Comparison of ENCODE assay signal across 8 mouse cellular contexts in genomic region chr16:38399531-38400231, GRCm38 (mm10). TPM values are rescaled to one million over a fixed set of nuclear protein-coding genes. Genes with fewer than 3 reads are reported as not detected.
DNase-seq lines count a peak whose midpoint lies in the region; ATAC-seq and TF ChIP-seq lines count a peak whose summit lies in the region.

No protein-coding gene starts in this region.

- peak overlapping the region; percentile 52 for H3K4me2 ChIP-seq in hindbrain, embryonic 11.5 days (replicated peaks; ENCODE audit: low read depth, low read length)

- ATAC-seq in hindbrain, embryonic 11.5 days (ENCODE audit: low FRiP score) = peak; percentile 81

- WGBS in hindbrain, embryonic 11.5 days = 11% methylated on average over 17 of the region's 17 CpGs

- H3K27me3 ChIP-seq in hindbrain, embryonic 11.5 days (ENCODE audit: control insufficient read depth, insufficient read depth, low read length) = no peaks in the 10 kb centered on the region

- TF ChIP-seq POLR2A in brain, embryonic 14.5 days (IDR thresholded peaks at IDR 0.05; ENCODE audit: borderline replicate concordance, extremely low read depth, insufficient read depth, insufficient read length, poor library complexity, severe bottlenecking) = no peak

- TF ChIP-seq CTCF in brain, embryonic 14.5 days (IDR thresholded peaks at IDR 0.05; ENCODE audit: borderline replicate concordance, extremely low read depth, insufficient read depth, insufficient read length) = no peak

- H3K9me3 ChIP-seq in hindbrain, embryonic 11.5 days (ENCODE audit: control insufficient read depth, low read length) = no peaks in the 10 kb centered on the region

- H3K27ac ChIP-seq in hindbrain, embryonic 11.5 days (ENCODE audit: low read depth, low read length) = peak overlapping the region; percentile 42; the same call in 1 of the 2 replicates

- H3K4me3 ChIP-seq in hindbrain, embryonic 11.5 days (ENCODE audit: low read depth, low read length) = peak overlapping the region; percentile 25

- peaks cover 3% of the 10 kb centered on the region; the same call in 1 of the 2 replicates for H3K4me1 ChIP-seq in hindbrain, embryonic 11.5 days (replicated peaks; ENCODE audit: control insufficient read depth, insufficient read depth, low read length)

- H3K36me3 ChIP-seq in hindbrain, embryonic 11.5 days (ENCODE audit: control insufficient read depth, insufficient read depth, low read length) = no peaks in the 10 kb centered on the region

- H3K9ac ChIP-seq in hindbrain, embryonic 11.5 days (ENCODE audit: low read depth, low read length) = peak overlapping the region; percentile 64

- peak; percentile 40 for DNase-seq in ES-CJ7 (ENCODE audit: low read depth, low spot score)
- peak; percentile 91 for DNase-seq in brain, embryonic 14.5 days (ENCODE audit: low read depth)
- peak; percentile 38 for DNase-seq in frontal cortex, postnatal 14 days (ENCODE audit: low spot score in 2 of 2)
- DNase-seq in hindbrain, embryonic 11.5 days (ENCODE audit: low spot score) = peak; percentile 58
- peak; percentile 11 to 12 for DNase-seq in layer of hippocampus, postnatal 25 days (ENCODE audit: extremely low spot score in 1 of 2, low spot score in 1 of 2)
- DNase-seq in lung, postnatal 36 days = peak; percentile 73
- peak; percentile 6 for DNase-seq in retina, adult 2 months (ENCODE audit: low read depth, low spot score)
- peak; percentile 70 for DNase-seq in thymus, postnatal 4 days

RNA-seq across cellular contexts. Expression of gene Pla1a, which starts 33.3 kb away (rescaled TPM):
- 0.25 and 0.37 TPM in 2 replicates for polyA plus RNA-seq in brain, embryonic 14.5 days (2012; rRNA removed)
- polyA plus RNA-seq in hindbrain, embryonic 11.5 days (2014; fragmentation: Nextera tagmentation; extraction: Ambion mirVana) = 0.14 and 0.28 TPM in 2 replicates
- total RNA-seq in layer of hippocampus, postnatal 25 days (2021) = under 1 TPM; 0.35 to 0.98 TPM

RNA-seq across cellular contexts. Expression of gene Popdc2, which starts 37.7 kb away (rescaled TPM):
- 0.81 and 0.85 TPM in 2 replicates for polyA plus RNA-seq in brain, embryonic 14.5 days (2012; rRNA removed)
- 0.89 and 1.0 TPM in 2 replicates for polyA plus RNA-seq in hindbrain, embryonic 11.5 days (2014; fragmentation: Nextera tagmentation; extraction: Ambion mirVana)
- total RNA-seq in layer of hippocampus, postnatal 25 days (2021) = under 1 TPM; 0.52 to 0.85 TPM

RNA-seq across cellular contexts. Expression of gene Adprh, which starts 52.8 kb away (rescaled TPM):
- 73.8 and 77.3 TPM in 2 replicates for polyA plus RNA-seq in brain, embryonic 14.5 days (2012; rRNA removed)
- 116 and 125 TPM in 2 replicates for polyA plus RNA-seq in hindbrain, embryonic 11.5 days (2014; fragmentation: Nextera tagmentation; extraction: Ambion mirVana)
- 10 to 100 TPM; 57.7 to 61.9 TPM for total RNA-seq in layer of hippocampus, postnatal 25 days (2021)

RNA-seq across cellular contexts. Expression of gene Gm21987, which starts 52.8 kb away (rescaled TPM):
- polyA plus RNA-seq in brain, embryonic 14.5 days (2012; rRNA removed) = not detected in 2 replicates
- polyA plus RNA-seq in hindbrain, embryonic 11.5 days (2014; fragmentation: Nextera tagmentation; extraction: Ambion mirVana) = not detected in 2 replicates
- under 1 TPM in 1 of 2 experiments, not detected in 1; 0.94 TPM for total RNA-seq in layer of hippocampus, postnatal 25 days (2021)

RNA-seq across cellular contexts. Expression of gene Cox17, which starts 52.9 kb away (rescaled TPM):
- polyA plus RNA-seq in brain, embryonic 14.5 days (2012; rRNA removed) = 62.9 and 69.0 TPM in 2 replicates
- 121 and 122 TPM in 2 replicates for polyA plus RNA-seq in hindbrain, embryonic 11.5 days (2014; fragmentation: Nextera tagmentation; extraction: Ambion mirVana)
- 100 to 1,000 TPM; 117 to 135 TPM for total RNA-seq in layer of hippocampus, postnatal 25 days (2021)

Comparison
In these comparisons a context has a peak if more than half of its experiments do, and no peak if none do; other contexts are left out.
1. Peak in every context shown above with its lines: DNase-seq, ATAC-seq, H3K4me3 ChIP-seq and H3K27ac ChIP-seq.
2. DNase-seq: peak in every context shown above with its lines; median percentile 91 in brain, embryonic 14.5 days; 73 in lung, postnatal 36 days; 70 in thymus, postnatal 4 days; 58 in hindbrain, embryonic 11.5 days; 40 in ES-CJ7; 38 in frontal cortex, postnatal 14 days; 12 in layer of hippocampus, postnatal 25 days; 6 in retina, adult 2 months.